Mouse (Mus musculus) gastrocnemius, adult 8-10 months (tissue): ENCODE measurements around the gene Olfr685. TPM values are rescaled to one million over a fixed set of nuclear protein-coding genes. Genes with fewer than 3 reads are reported as not detected.

ENCODE experiments used
- DNase-seq, 2 experiments: peaks; one replicate each; pipeline ENCODE4 v3.0.0; 2022; ENCODE audit warnings: low spot score in 2 of 2
- total RNA-seq, 4 experiments: library from RNA; stranded (reverse); gene quantifications; 2 replicates each; pipeline ENCODE4 v1.2.4; 2022

Gene Olfr685
- not detected for total RNA-seq

GRCm38 (mm10) chr7:105185912-105186311 lies at the start of gene Olfr685:
TSS of gene Olfr685 (minus strand) at chr7:105186012.
- no peak for DNase-seq

DNA sequence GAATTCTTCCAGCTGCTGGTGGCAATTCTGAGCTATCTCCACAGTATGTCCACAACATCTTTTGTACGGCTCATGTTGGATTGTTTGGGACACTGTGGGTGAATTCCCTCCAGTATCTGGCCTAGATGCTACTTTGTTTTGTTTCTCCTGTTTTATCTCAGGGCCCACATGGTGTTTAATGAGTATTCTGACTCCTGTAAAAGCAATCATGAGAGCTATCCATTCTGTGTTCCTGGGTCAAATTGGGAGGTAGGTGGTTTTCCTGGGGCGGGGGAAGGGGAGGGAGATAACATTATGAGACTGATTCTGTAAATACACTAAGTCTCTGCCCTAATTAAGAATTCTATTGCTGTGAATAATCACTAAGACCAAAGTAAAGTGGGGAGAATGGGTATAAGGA lies 43.6 kb upstream of the Olfr685 start:
- no peak for DNase-seq

- no peak for DNase-seq
Observed at GRCm38 (mm10) chr7:105228138-105228537, 42.3 kb upstream of the Olfr685 start.

- DNase-seq = no peak
Observed at GRCm38 (mm10) chr7:105226703-105227102, 40.9 kb upstream of the Olfr685 start.

- no peak for DNase-seq
Observed at GRCm38 (mm10) chr7:105226072-105226471, 40.3 kb upstream of the Olfr685 start.

GRCm38 (mm10) chr7:105218281-105218680 lies 32.5 kb upstream of the Olfr685 start:
- no peak for DNase-seq

DNA sequence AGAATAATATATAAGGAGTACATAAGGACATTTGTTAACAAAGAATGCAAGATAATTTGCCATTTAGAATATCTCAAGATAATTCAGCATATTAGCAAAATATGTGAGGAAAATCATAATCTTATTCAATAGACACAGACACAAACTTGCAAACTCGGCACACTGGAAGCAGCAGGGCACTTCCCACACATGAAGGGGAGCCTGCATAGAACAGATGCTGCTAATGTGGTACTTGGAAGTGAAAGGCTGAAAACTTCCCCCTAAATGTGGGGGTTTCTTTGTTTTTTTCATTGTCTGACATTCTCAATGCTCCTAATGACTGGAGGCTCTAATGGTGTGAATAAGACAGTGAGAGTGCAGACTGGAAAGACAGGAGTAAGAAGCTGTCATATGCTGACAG lies 28.9 kb upstream of the Olfr685 start:
- no peak for DNase-seq

DNA sequence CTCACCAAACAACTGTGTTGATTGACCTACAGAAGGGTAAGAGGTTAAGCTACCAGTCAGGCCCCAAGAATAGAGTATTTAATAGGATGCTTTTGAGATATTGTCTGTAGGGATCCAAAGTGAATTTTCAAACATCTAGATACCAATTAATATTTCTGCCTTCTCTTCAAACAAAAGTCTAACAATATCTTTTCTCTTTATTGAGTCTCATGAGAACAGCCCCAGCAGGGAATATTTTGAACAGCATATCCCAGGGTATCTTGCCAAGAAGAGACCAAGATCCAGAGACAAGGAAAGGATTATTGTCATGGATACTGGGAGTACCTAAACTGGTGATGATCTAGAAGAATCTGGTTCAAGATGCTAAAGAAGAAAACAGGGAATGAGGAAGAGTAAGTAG lies 21.6 kb upstream of the Olfr685 start, which contains the start of gene Olfr686:
Olfr686 (minus strand) TSS at position 101 of the 400 bp plus-strand sequence.
- no peak for DNase-seq

GRCm38 (mm10) chr7:105170773-105171172 lies 15.0 kb downstream of the Olfr685 start:
- no peak for DNase-seq

DNA sequence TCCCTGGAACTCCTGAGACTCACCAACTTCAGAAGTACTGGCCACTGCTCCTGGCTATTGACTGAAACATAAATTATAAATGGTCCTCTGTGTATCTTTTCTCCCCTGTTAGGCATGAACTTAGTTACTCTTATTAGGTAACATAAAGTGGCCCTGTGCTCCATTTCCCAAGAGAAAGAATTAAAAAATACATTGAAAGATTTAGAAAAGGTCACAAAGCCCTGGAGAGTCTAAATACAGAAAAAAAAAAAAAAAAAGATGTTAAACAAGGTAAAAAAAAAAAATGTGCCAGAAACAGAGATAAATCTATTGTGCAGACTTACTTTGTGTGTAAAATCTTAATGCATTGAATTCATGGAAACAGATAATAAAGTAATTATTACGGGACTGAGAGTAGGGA lies 22.3 kb downstream of the Olfr685 start, which contains the start of gene Olfr684:
Olfr684 (minus strand) TSS at position 101 of the 400 bp plus-strand sequence.
- DNase-seq = no peak

DNA sequence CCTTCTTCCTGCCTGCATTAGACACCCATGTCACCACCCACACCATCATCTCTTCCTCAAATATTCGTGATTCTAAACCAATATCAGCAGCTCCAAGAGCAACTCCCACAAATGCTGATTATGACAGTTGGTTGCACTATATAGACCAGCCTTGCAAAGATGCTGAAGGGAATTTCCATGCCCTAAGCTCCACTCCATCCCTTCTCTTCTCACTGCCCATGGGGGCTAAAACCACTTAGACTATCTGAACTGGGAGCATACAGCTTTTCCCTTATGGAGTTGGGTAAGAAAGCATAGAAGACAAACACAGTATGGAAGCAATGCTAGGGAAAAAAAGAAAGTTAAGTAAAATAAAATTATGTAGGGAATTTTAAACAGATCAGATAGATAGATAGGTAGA lies 38.9 kb downstream of the Olfr685 start, which contains the start of gene Olfr683:
Olfr683 (minus strand) TSS at position 101 of the 400 bp plus-strand sequence.
- no peak for DNase-seq

DNA sequence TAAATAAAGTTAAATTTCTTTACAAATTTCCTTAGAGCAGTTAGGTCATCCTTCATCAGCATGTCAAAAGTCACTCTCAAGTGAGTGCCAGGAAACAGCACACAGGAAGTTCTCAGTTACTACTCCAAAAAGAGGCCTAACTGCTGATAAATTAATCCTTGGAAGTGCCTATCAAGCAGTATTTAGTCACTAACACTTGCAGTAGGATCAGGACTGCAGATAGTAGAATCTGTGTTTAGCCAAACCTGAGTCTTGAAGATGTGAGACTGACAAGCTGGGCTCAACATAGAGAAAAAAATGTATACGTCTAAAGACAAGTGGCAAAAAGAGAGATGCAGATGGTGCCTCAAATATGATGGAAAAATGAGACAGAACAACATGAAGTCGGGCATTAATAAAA lies 44.5 kb downstream of the Olfr685 start:
- DNase-seq = no peak

Other genes with a start within 250 kb of the Olfr685 start
- not detected for gene Olfr670, start 223.4 kb downstream of the Olfr685 start, total RNA-seq
- not detected for gene Olfr671, start 206.9 kb downstream of the Olfr685 start, total RNA-seq
- not detected for gene Olfr672, start 184.0 kb downstream of the Olfr685 start, total RNA-seq
- not detected for gene Olfr675, start 157.6 kb downstream of the Olfr685 start, total RNA-seq
- gene Olfr676, start 153.3 kb downstream of the Olfr685 start, total RNA-seq = not detected
- gene Olfr677, start 134.6 kb downstream of the Olfr685 start, total RNA-seq = not detected
- gene Olfr678, start 121.5 kb downstream of the Olfr685 start, total RNA-seq = not detected
- not detected for gene Olfr679, start 104.8 kb downstream of the Olfr685 start, total RNA-seq
- not detected for gene Olfr680-ps1, start 93.2 kb downstream of the Olfr685 start, total RNA-seq
- gene Olfr681, start 69.2 kb downstream of the Olfr685 start, total RNA-seq = not detected
- gene Olfr683, start 39.0 kb downstream of the Olfr685 start, total RNA-seq = not detected
- gene Olfr684, start 22.4 kb downstream of the Olfr685 start, total RNA-seq = not detected
- gene Olfr686, start 21.5 kb upstream of the Olfr685 start, total RNA-seq = not detected
- gene Olfr688, start 102.1 kb upstream of the Olfr685 start, total RNA-seq = not detected
- not detected for gene Olfr689, start 125.2 kb upstream of the Olfr685 start, total RNA-seq
- not detected for gene Olfr690, start 148.1 kb upstream of the Olfr685 start, total RNA-seq
- gene Olfr691, start 156.3 kb upstream of the Olfr685 start, total RNA-seq = not detected
- gene Olfr692, start 182.2 kb upstream of the Olfr685 start, total RNA-seq = not detected
- gene Gm5901, start 189.0 kb upstream of the Olfr685 start, total RNA-seq = not detected
- gene Fam160a2, start 214.0 kb upstream of the Olfr685 start, total RNA-seq = 10 to 100 TPM; 10.6 to 14.2 (median 11.8) TPM
- gene Cnga4, start 218.6 kb upstream of the Olfr685 start, total RNA-seq = not detected
- gene Cckbr, start 239.7 kb upstream of the Olfr685 start, total RNA-seq = not detected